Comparison of ENCODE assay signal across 30 mouse cellular contexts in genomic region chr8:57346371-57346770, GRCm38 (mm10). TPM values are rescaled to one million over a fixed set of nuclear protein-coding genes. Genes with fewer than 3 reads are reported as not detected.
DNase-seq lines count a peak whose midpoint lies in the region; ATAC-seq lines count a peak whose summit lies in the region.
"Had no signal": no experiment of that assay in that cellular context is flagged by ENCODE, and none has a peak within 500 bp of the region (broad histone marks: within the 10 kb centered on the region; RNA-seq: fewer than 3 reads in every experiment).

No protein-coding gene starts in this region.

- peaks cover 96% of the 10 kb centered on the region for H3K27me3 ChIP-seq in hindbrain, embryonic 11.5 days (ENCODE audit: control insufficient read depth, insufficient read depth, low read length)
- peaks cover 100% of the 10 kb centered on the region for H3K27me3 ChIP-seq in hindbrain, embryonic 10.5 days (ENCODE audit: insufficient read depth, poor library complexity, severe bottlenecking)
- H3K27me3 ChIP-seq in midbrain, embryonic 11.5 days (ENCODE audit: control insufficient read depth, insufficient read depth, low read length) = peaks cover 97% of the 10 kb centered on the region
- H3K27me3 ChIP-seq in midbrain, embryonic 14.5 days (ENCODE audit: control insufficient read depth, insufficient read depth, low read length) = peaks cover 99% of the 10 kb centered on the region
- H3K27me3 ChIP-seq in embryonic facial prominence, embryonic 10.5 days (replicated peaks; ENCODE audit: low read depth, poor library complexity, severe bottlenecking) = peaks cover 100% of the 10 kb centered on the region

- no peaks in the 10 kb centered on the region for H3K36me3 ChIP-seq in hindbrain, embryonic 11.5 days (ENCODE audit: control insufficient read depth, insufficient read depth, low read length)
- no peaks in the 10 kb centered on the region for H3K36me3 ChIP-seq in hindbrain, embryonic 10.5 days
- H3K36me3 ChIP-seq in midbrain, embryonic 11.5 days (ENCODE audit: control insufficient read depth, insufficient read depth, low read length) = no peaks in the 10 kb centered on the region
- H3K36me3 ChIP-seq in midbrain, embryonic 14.5 days (ENCODE audit: control insufficient read depth, insufficient read depth, low read length) = no peaks in the 10 kb centered on the region
- H3K36me3 ChIP-seq in embryonic facial prominence, embryonic 10.5 days (replicated peaks) = no peaks in the 10 kb centered on the region
- H3K36me3 ChIP-seq: embryonic facial prominence, embryonic 15.5 days; heart, embryonic 15.5 days; hindbrain, embryonic 12.5 days; hindbrain, embryonic 15.5 days had no signal

- no peak for ATAC-seq in hindbrain, embryonic 11.5 days (ENCODE audit: low FRiP score)
- no peak for ATAC-seq in midbrain, embryonic 11.5 days (ENCODE audit: low FRiP score)
- ATAC-seq in midbrain, embryonic 14.5 days (ENCODE audit: low FRiP score, low TSS enrichment) = no peak
- ATAC-seq: activated CD4-positive, CD25-positive, alpha-beta regulatory T cell, adult 4 months; forebrain, embryonic 14.5 days; forebrain, postnatal 0 days had no signal

- WGBS in hindbrain, embryonic 11.5 days = 8% methylated on average over 7 of the region's 7 CpGs
- WGBS in hindbrain, embryonic 10.5 days = 3% methylated on average over 7 of the region's 7 CpGs
- WGBS in midbrain, embryonic 11.5 days = 3% methylated on average over 7 of the region's 7 CpGs
- WGBS in midbrain, embryonic 14.5 days = 3% methylated on average over 7 of the region's 7 CpGs
- 4% methylated on average over 7 of the region's 7 CpGs for WGBS in embryonic facial prominence, embryonic 10.5 days

- no peaks in the 10 kb centered on the region for H3K4me1 ChIP-seq in hindbrain, embryonic 11.5 days (replicated peaks; ENCODE audit: control insufficient read depth, insufficient read depth, low read length)
- no peaks in the 10 kb centered on the region for H3K4me1 ChIP-seq in hindbrain, embryonic 10.5 days (replicated peaks)
- no peaks in the 10 kb centered on the region for H3K4me1 ChIP-seq in midbrain, embryonic 11.5 days (ENCODE audit: control insufficient read depth, insufficient read depth, low read length)
- no peaks in the 10 kb centered on the region for H3K4me1 ChIP-seq in midbrain, embryonic 14.5 days (ENCODE audit: control insufficient read depth, insufficient read depth, low read length)
- H3K4me1 ChIP-seq in embryonic facial prominence, embryonic 10.5 days = peaks cover 29% of the 10 kb centered on the region
- H3K4me1 ChIP-seq: hindbrain, embryonic 12.5 days; hindbrain, embryonic 15.5 days had no signal

- no peak overlapping the region for H3K4me3 ChIP-seq in hindbrain, embryonic 11.5 days (ENCODE audit: low read depth, low read length)
- no peak overlapping the region for H3K4me3 ChIP-seq in hindbrain, embryonic 10.5 days
- H3K4me3 ChIP-seq in midbrain, embryonic 11.5 days (ENCODE audit: low read depth, low read length) = no peak overlapping the region
- no peak overlapping the region for H3K4me3 ChIP-seq in midbrain, embryonic 14.5 days (replicated peaks; ENCODE audit: low read depth, low read length)
- H3K4me3 ChIP-seq in embryonic facial prominence, embryonic 10.5 days = no peak overlapping the region
- H3K4me3 ChIP-seq: embryonic facial prominence, embryonic 15.5 days; gastrocnemius, adult 2 months; heart, embryonic 15.5 days; hindbrain, embryonic 12.5 days; hindbrain, embryonic 15.5 days had no signal

- H3K9me3 ChIP-seq in hindbrain, embryonic 11.5 days (ENCODE audit: control insufficient read depth, low read length) = no peaks in the 10 kb centered on the region
- H3K9me3 ChIP-seq in hindbrain, embryonic 10.5 days = no peaks in the 10 kb centered on the region
- no peaks in the 10 kb centered on the region for H3K9me3 ChIP-seq in midbrain, embryonic 11.5 days (ENCODE audit: control insufficient read depth, low read length)
- H3K9me3 ChIP-seq in midbrain, embryonic 14.5 days (ENCODE audit: control insufficient read depth, low read length) = no peaks in the 10 kb centered on the region
- no peaks in the 10 kb centered on the region for H3K9me3 ChIP-seq in embryonic facial prominence, embryonic 10.5 days
- H3K9me3 ChIP-seq: embryonic facial prominence, embryonic 15.5 days; heart, embryonic 15.5 days; hindbrain, embryonic 12.5 days; hindbrain, embryonic 15.5 days had no signal

- H3K4me2 ChIP-seq in hindbrain, embryonic 11.5 days (replicated peaks; ENCODE audit: low read depth, low read length) = no peak overlapping the region
- H3K4me2 ChIP-seq in midbrain, embryonic 11.5 days = no peak overlapping the region
- no peak overlapping the region for H3K4me2 ChIP-seq in midbrain, embryonic 14.5 days (ENCODE audit: low read length)
- H3K4me2 ChIP-seq: embryonic facial prominence, embryonic 15.5 days; heart, embryonic 11.5 days; heart, embryonic 15.5 days; hindbrain, embryonic 12.5 days; hindbrain, embryonic 15.5 days had no signal

- H3K9ac ChIP-seq in hindbrain, embryonic 11.5 days (ENCODE audit: low read depth, low read length) = no peak overlapping the region
- H3K9ac ChIP-seq in midbrain, embryonic 11.5 days (ENCODE audit: low read length) = no peak overlapping the region
- H3K9ac ChIP-seq in midbrain, embryonic 14.5 days (replicated peaks; ENCODE audit: low read length) = no peak overlapping the region
- H3K9ac ChIP-seq: embryonic facial prominence, embryonic 15.5 days; forebrain, postnatal 0 days; heart, embryonic 15.5 days; hindbrain, embryonic 12.5 days; hindbrain, embryonic 15.5 days had no signal

- peak; percentile 4 for DNase-seq in embryo, embryonic 10 days (ENCODE audit: low spot score)
- no peak for DNase-seq in embryo, embryonic 9.5 days (ENCODE audit: extremely low spot score)
- DNase-seq in hindbrain, embryonic 11.5 days (ENCODE audit: low spot score) = peak; percentile 34
- no peak for DNase-seq in hindbrain, embryonic 10.5 days (ENCODE audit: low spot score)
- peak; percentile 94 for DNase-seq in midbrain, embryonic 11.5 days (ENCODE audit: low spot score, missing footprints)
- no peak for DNase-seq in midbrain, embryonic 14.5 days
- peak; percentile 30 for DNase-seq in embryonic facial prominence, embryonic 10.5 days (ENCODE audit: low spot score)
- no peak for DNase-seq in adrenal gland, adult 18-20 months (ENCODE audit: low spot score in 2 of 2)
- DNase-seq: adrenal gland, postnatal 10 days; adrenal gland, postnatal 36 days; cerebellum, adult 11 months; cerebellum, adult 2 months; cerebellum, adult 9-11 months; cerebellum, postnatal 25 days; forebrain, postnatal 0 days; gastrocnemius, adult 2 months; gastrocnemius, postnatal 14 days; heart, adult 18-20 months; heart, postnatal 10 days; heart, postnatal 36 days; kidney, adult 11 months had no signal

- no peak overlapping the region for H3K27ac ChIP-seq in hindbrain, embryonic 11.5 days (ENCODE audit: low read depth, low read length)
- no peak overlapping the region for H3K27ac ChIP-seq in hindbrain, embryonic 10.5 days
- no peak overlapping the region for H3K27ac ChIP-seq in midbrain, embryonic 11.5 days (ENCODE audit: low read depth, low read length)
- no peak overlapping the region for H3K27ac ChIP-seq in midbrain, embryonic 14.5 days (replicated peaks; ENCODE audit: low read depth, low read length)
- no peak overlapping the region for H3K27ac ChIP-seq in embryonic facial prominence, embryonic 10.5 days (replicated peaks)
- H3K27ac ChIP-seq: embryonic facial prominence, embryonic 15.5 days; gastrocnemius, adult 2 months; heart, embryonic 15.5 days; hindbrain, embryonic 12.5 days; hindbrain, embryonic 15.5 days had no signal

RNA-seq across cellular contexts. Expression of gene Hand2, which starts 25.6 kb away (rescaled TPM):
- 0.10 TPM in 1 of 2 replicates, not detected in the other for polyA plus RNA-seq in hindbrain, embryonic 11.5 days (2014; fragmentation: Nextera tagmentation; extraction: Ambion mirVana)
- 0.20 TPM in 1 of 2 replicates, not detected in the other for polyA plus RNA-seq in hindbrain, embryonic 10.5 days (2016; fragmentation: Nextera tagmentation; extraction: Ambion mirVana)
- polyA plus RNA-seq in midbrain, embryonic 11.5 days (2014; fragmentation: Nextera tagmentation; extraction: Ambion mirVana) = not detected in 2 replicates
- not detected in 2 replicates for polyA plus RNA-seq in midbrain, embryonic 14.5 days (2014; fragmentation: Nextera tagmentation; extraction: Ambion mirVana)
- polyA plus RNA-seq in embryonic facial prominence, embryonic 10.5 days (2016; fragmentation: Nextera tagmentation; extraction: Ambion mirVana) = 3.9 and 5.4 TPM in 2 replicates
- 10 to 100 TPM; 33.9 to 39.7 TPM for total RNA-seq in adrenal gland, adult 18-20 months (2021)
- total RNA-seq: common myeloid progenitor, adult 5-6 weeks; forebrain, postnatal 0 days had no signal
- polyA plus RNA-seq: activated CD4-positive, CD25-positive, alpha-beta regulatory T cell, adult 4 months; cerebellum, adult 2 months; forebrain, embryonic 11.5 days; forebrain, embryonic 14.5 days; forebrain, postnatal 0 days; hindbrain, embryonic 12.5 days; hindbrain, embryonic 15.5 days had no signal

Comparison
In these comparisons a context has a peak if more than half of its experiments do, and no peak if none do; other contexts are left out.
1. DNase-seq: peak in embryo, embryonic 10 days (single experiment), hindbrain, embryonic 11.5 days (single experiment), midbrain, embryonic 11.5 days (single experiment) and embryonic facial prominence, embryonic 10.5 days (single experiment); none in embryo, embryonic 9.5 days (single experiment), hindbrain, embryonic 10.5 days (single experiment), midbrain, embryonic 14.5 days (single experiment) and adrenal gland, adult 18-20 months (0 of 2).